Mouse (Mus musculus): ENCODE results near the gene Pfkfb4. TPM values are rescaled to one million over a fixed set of nuclear protein-coding genes. Genes with fewer than 3 reads are reported as not detected.

Gene Pfkfb4
- total RNA-seq (2021), result 10 to 100 TPM in 1 of 2 experiments, 1 to 10 TPM in 1; 4.8 to 13.2 TPM
- long read RNA-seq, experiment 1, partial matches to known transcripts, result 0 of 5 reads
- long read RNA-seq, experiment 1, other reads (novel, unspliced or antisense), result 3 of 5 reads
- long read RNA-seq, experiment 2, partial matches to known transcripts, result 0 of 2 reads
- long read RNA-seq, experiment 2, other reads (novel, unspliced or antisense), result 1 of 2 reads

DNA sequence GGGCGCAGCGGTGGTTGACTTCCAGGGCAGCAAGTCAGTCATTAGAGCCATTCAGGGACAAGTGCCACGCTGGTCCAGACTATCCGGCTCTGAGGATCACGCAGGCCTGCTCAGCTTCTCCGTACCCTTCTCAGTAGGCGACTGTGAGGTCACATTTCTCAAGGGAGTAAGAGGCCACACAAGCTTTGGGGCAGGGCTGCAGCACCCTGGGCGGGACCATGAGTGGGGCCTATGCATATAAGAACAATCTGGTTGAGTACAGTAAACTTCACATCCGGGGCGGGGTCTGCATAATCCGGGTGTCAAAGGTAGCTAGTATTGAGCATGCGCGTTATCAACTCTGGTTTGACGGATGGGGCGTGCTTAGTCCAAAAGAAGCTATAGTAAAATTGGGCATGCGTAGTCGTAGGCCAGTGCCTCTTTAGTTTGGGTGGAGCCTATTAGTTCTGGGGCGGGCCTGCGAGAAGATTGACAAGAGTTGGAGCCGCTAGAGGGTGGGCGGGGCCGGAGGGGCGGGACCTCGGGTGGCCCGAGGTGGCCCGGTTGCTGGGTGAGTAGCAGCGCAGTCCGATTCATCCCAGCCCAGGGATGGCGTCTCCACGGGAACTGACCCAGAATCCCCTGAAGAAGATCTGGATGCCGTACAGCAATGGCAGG is at the start of gene Pfkfb4:
Gene Pfkfb4, plus strand, starts transcription at position 351 of the 657 bp plus-strand sequence.
- peak; percentile 95 to 96 for DNase-seq

DNA sequence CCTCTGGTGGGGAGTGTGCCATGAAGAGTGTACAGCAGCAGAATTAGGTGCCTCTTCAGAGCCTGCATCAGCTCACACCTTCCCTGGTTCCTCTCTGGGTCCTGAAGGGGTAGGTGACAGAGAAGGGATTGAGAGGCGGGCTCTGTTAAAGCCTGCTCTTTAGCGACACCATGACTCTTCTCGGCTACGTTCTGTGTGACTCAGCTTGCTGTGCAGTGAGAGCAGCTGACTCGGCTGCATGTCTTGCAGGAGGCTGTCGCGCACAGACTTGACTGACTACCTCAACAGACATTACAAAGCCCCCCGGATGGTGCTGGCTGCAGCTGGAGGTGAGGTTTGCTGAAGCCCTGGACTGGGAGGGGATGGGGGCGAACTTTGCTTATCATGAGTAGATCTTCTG is 46.5 kb upstream of the Pfkfb4 start:
- DNase-seq, result no peak

DNA sequence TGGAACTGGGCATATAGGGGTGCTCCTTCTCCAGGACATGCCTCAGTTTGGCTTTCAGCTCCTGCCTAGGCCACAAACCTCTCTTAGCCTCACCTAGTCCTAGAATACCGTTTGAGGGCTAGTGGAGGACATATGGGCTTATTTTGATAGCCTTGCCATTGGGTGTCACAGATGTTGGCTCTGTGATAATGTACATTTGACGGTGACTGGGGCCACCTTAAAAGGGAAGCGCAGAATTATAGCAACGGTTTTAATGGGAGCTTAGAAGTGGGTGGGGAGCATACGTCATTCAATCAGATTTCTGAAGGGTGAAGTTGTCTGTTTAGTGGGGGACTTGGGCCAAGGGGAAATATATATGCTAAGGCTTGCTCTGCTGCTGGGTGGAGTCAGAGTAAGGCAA is 46.0 kb upstream of the Pfkfb4 start:
- DNase-seq, result no peak

DNA sequence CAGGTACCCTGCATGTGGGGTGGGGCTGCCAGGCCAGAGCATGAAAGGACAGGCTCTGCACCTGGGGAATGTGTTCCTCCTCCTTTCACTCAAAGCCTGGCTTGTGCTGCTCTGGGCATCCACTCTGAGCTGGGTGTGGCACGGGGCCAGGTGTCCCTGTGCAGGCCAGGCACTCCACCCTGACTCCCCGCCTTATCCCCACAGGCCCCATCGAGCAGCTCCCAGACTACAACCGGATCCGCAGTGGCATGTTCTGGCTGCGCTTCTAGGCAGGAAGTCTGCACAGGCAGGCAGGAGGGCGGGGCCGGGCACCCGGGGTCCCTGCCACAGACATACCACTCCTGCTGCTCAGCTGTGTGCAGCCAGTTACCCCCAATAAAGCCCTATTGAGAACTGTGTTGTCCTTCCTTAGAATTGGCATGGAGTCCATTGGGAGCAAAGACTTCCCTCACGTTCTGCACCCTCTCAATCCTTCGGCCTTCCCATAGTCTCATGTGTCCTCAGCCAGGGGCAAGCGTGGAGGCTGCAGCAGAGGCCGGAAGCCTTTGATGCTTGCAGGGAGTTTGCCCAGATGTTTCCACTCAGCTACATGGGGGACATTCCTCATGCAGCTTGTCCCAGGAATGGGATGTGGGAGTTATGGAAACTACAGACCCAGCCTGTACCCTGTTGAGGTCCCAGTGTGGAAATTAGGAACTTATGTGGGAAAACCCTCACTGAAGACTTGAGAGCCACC is 42.2 kb upstream of the Pfkfb4 start:
- no peak for DNase-seq

DNA sequence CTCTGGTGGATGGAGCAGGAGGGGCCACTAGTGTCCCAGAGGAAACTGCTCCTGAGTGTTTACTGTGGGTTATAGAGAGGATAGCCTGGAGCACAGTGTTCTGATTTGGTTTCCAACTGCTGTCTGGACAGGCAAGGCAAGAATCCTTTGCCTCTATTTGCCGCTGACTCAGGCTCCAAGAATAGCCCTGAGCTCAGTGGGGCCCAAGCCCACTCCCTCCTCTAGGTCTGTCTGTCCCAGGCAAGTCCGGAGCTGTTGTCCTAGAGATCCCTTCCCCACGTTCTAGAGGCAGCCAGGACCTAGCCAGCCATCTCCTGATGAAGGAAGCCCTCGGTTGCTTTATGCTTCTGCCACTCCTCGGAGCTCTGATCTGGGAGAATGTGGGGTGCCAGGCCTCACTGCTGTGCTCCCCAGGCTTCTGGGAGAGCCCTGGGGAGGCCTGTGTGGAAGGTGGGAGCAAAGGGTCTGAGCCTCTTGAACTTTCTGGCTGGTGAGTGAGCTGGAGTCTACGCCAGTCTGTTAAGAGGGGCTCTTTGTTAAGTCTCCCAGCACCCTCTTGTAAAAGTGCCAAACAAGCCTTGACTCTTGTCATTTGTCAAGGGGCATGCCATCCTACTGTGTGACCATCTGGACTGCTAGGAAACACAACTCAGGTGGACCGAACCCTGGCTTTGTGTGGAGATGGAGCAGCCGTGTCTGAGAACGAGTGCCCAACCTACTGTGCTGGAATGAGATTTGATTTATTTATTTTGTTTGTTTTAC is 41.4 kb upstream of the Pfkfb4 start:
- no peak for DNase-seq

DNA sequence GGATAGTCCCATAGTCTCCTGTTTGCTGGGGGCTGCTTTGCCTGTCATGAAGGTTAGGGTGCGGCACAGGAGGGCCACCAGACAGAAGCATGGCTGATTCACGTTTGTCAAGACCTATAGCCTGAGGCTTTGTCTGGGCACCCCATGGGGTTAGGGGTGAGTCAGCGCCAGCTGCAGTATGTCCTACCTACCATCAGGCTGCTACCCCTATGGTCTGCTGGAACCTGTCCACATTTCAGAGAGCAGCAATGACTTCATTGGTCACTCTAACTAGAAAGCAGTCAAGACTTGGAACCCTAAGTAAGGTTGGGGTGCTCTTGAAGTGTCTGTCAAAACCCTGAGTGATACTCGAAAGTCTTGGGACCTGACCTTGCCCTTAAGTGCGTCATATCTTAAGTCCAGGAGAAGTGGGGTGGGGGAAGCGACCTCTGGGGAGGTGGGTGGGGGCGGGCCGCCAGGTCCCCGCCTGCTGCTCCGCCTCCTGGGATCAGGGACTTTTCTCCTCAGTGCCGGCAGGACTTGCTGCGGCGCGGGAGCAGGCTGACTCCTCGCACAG is 38.4 kb upstream of the Pfkfb4 start, which contains the start of gene Col7a1:
Gene Col7a1, plus strand, starts transcription at position 506 of the 556 bp plus-strand sequence.
- no peak for DNase-seq

DNA sequence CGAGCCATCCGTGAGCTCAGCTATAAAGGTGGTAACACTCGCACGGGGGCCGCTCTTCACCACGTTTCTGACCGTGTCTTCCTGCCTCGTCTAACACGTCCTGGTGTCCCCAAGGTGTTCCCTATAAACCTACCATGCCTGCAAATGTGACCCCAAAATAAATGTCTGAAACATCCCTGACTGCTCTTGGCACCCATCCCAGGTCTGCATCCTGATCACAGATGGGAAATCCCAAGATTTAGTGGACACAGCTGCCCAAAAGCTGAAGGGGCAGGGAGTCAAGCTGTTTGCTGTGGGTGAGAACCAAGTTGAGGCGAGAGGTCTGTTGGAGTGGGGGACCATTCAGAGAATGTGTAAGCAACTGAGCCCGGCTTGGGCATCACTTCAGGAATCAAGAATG is 36.3 kb upstream of the Pfkfb4 start:
- no peak for DNase-seq

DNA sequence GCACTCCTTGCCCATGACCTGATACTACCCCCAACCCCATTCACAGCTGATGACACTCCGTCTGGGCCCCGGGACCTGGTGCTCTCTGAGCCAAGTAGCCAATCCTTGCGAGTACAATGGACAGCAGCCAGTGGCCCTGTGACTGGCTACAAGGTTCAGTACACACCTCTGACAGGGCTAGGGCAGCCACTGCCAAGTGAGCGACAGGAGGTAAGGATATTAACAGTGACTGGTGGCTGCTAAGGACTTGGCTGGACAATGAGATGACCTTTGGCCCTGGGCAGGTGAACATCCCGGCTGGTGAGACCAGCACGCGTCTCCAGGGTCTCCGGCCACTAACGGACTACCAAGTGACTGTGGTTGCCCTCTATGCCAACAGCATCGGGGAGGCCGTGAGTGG is 35.7 kb upstream of the Pfkfb4 start:
- DNase-seq, result no peak

DNA sequence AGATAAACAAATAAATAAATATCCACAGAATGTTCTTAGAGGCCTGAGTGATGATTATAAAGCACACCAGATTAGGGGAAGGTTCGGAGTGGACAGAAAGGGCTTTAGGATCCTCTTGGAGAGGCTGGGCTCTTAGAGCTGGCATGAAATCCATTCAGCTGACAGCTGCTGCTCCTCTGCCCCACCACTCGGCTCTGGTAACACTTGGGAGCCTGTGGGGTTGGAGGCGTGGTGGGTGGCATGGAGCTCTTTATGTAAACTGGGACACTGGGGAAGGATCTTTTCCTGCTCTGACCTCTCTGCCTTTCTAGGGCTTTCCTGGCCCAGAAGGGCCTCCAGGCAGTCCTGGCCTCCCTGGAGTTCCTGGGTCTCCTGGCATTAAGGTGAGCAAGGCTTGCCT is 28.0 kb upstream of the Pfkfb4 start:
- no peak for DNase-seq

DNA sequence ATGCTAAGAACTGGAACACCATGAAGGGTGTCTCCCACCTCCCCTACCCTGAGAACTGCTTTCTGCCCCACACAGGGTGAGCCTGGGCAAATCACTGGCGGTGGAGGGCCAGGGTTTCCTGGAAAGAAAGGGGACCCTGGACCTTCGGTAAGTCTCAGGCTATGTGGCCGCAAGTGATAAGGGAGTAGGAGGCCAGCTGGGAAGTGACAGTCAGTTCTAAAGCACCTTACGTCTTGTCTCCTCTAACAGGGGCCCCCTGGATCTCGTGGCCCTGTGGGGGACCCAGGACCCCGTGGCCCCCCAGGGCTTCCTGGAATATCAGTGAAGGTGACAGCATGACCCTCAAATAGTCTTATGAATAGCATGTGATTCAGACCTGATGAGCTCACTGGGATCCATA is 27.2 kb upstream of the Pfkfb4 start:
- no peak for DNase-seq

DNA sequence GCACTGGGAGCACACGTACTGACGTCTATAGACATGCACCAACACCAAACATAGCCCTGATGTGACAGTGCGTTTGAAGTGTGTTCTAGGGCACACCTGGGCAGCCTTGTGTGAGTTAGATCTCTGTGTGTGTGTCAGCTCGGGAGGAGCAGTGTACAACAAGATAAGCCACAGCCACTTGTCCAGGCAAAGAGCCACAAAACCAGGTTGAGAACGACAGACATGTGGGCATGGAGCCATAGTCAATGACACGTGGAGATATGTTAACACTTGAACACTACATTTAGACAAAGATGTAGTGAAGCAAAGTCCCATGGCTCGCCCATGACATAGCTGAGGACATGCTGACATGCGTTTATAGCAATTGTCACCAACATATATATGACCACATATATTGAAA is 21.0 kb upstream of the Pfkfb4 start:
- no peak for DNase-seq

DNA sequence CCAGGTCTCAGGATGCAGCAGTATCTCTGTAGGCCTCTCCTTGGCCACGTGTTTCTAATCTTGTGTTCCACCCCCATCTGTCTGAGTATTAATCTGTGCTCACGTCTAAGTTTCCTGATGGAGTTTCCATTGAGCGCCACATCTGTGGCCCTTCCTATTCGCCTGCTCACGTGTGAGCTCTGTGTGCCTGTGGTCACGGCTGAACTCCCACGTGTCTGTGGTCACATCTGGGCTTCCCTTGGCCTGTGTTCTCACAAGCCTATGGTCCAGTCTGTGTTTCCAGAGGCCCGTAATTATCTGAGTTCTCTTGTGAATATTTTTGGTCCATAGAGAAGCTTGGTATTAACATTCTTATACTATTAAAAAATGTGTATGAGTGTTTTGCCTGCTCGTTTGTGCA is 15.1 kb upstream of the Pfkfb4 start:
- no peak for DNase-seq

DNA sequence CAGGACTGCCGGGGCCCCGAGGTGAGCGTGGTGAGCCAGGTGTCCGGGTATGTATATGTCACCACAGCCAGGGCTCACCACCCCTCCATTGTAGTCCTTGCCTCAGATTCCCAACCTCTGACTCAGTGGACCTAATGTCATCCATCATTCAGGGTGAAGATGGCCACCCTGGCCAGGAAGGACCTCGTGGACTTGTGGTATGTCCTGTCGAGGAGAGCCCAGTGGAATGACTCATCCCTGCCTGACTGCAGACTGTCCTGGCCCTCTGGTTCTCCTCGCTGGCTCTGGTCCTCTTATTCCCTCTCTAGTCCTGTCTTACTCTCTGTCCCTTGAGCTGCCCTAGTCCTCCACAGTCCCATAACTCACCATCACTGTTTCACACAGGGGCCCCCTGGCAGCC is 13.6 kb upstream of the Pfkfb4 start:
- peak; percentile 37 to 42 for DNase-seq

DNA sequence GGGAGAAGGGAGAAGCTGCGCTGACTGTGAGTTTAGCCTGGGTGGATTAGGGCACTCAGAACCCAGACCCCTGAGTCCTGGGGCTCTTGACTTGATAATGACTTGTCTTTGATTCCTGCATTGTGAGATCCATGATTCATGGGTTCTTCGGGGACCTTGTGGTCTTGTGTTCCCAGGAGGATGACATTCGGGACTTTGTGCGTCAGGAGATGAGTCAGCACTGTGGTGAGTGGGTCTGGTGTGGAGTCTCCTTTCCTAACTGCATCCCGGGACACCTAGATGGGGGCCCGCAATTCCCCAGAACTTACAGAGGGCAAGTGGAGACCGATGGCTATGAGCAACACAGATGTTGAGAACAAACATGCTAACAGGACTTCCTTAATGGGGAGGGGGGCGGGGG is 9.1 kb upstream of the Pfkfb4 start:
- peak; percentile 74 to 81 for DNase-seq

DNA sequence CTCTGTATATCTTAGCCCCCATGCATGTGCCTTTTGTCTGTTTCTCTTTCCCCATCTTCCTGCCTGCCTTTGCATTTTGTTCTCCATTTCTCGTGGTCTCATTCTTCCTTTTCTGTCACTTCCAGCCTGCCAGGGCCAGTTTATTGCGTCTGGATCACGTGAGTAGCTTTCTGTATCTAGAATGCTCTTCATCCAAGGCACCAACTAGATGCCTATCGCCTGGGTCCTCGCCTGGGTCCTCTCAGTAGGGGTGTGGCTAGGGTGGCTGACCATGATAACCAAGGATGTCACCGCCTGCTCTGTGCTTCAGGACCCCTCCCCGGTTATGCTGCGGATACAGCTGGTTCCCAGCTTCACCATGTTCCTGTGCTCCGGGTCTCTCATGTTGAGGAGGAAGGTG is 8.4 kb upstream of the Pfkfb4 start:
- DNase-seq, result no peak

DNA sequence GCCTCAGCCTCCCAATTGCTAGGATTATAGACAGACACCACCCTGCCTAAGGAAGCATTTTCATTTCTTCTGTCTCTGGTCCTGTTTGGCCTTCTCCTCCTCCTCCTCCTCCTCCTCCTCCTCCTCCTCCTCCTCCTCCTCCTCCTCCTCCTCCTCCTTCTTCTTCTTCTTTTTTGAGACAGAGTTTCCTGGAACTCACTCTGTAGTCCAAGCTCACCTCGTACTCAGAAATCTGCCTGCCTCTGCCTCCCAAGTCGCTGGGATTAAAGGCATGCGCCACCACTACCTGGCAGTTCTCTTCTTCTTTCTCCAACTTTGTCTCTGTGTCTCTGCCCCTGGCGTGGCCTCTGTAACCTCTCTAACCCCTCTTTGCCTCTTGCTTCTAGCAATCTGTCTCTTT is 5.9 kb upstream of the Pfkfb4 start, which contains the start of gene Ucn2:
Gene Ucn2, plus strand, starts transcription at position 301 of the 400 bp plus-strand sequence.
- no peak for DNase-seq

DNA sequence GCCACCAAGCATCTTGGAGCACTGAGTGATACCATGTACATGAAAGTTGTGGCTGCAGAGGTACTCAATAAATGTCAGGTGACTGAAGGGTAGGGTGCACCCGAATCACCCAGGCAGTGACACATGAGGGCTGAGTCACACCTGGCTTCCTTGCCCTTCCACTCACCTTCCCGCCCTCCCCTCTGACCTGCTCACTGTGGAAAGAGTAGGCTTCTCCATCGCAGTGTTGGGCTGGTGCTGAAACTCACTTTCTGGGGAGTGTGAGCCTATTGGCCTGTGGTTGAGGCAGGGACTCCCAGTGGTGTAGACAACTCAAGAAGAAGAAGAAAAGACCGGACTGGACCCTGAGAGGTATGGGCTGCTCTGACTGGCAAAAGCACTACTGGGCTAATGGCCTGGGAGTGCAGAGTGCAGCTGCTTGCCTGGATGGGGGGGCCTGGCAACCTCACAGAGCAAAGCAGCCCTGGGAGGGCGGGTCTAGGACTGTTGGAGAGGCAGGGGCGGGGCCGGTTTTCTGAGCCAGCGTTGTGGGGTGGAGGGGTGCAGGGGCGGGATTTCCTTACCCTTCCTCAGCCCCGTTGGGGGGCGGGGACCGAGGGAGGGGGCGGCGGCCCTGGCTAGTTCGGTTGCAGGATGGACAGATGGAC is 3.8 kb upstream of the Pfkfb4 start:
- peak; percentile 29 to 58 for DNase-seq

DNA sequence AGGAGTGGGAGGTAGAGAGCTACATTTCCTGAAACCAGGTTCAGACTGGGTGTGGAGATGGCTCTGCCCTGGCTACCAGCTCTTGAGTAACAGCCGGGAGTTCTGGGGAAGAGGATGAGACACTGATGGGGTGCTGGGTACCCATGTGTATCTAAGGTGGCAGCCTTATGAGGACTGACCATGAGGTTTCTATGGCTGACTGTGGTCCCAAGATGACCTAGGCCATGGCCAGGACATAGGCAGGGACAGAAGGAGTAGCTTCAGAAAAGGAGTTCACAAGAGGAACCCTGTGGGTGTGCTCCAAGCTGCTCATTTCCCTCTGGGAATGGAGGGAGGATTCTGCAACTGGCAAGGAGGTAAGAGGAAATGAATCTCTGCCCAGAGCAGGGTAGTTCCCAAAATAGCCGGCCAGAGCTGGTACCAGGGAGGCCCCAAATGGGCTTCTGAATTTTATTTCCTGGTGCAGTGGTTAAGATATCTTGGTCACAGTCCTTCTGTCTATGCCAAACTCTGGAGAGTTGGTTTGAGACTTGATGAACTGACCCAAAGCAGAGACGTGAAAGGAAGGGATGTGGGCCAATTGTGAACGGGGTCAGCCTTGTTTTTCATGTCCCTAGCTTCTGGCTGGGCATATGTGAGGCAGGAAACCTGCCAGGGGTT is 1.6 kb upstream of the Pfkfb4 start:
- DNase-seq, result no peak

DNA sequence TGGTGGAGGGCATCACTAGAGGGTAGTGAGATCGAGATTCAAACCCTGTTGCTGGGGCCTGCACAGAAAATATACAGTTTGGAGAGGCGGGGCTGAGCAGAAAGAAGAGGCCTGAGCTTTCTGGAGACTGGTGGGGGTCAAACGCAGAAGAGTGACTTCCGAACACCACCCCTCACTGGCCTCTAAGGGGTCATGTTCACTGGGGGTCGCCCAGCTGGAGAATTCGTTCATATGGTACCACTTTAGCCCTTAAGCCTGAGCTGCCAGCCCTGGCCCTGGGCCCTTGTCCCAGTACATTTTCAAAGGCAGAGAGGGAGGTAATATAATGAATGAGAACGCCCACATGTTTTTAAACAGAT is 1.1 kb upstream of the Pfkfb4 start:
- no peak for DNase-seq

DNA sequence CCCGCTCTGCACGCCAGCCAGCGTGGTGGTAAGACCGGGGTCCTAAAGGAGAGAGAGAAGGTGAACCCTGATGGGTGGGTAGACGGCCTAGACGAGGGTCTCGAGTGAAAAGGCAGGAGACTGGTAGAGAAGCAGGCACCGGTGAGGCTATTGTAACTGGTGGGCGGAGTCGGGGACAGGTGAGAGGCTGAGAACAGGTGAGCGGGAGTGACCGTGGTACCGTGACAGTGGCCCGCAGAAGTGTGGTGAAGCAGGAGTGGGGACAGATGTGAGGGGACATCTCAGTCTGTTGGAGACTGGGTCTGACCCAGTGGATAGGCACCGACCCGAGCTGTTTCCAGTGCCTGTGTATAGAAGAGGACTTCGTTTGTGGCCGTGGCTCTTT is 499 bp downstream of the Pfkfb4 start:
- no peak for DNase-seq

DNA sequence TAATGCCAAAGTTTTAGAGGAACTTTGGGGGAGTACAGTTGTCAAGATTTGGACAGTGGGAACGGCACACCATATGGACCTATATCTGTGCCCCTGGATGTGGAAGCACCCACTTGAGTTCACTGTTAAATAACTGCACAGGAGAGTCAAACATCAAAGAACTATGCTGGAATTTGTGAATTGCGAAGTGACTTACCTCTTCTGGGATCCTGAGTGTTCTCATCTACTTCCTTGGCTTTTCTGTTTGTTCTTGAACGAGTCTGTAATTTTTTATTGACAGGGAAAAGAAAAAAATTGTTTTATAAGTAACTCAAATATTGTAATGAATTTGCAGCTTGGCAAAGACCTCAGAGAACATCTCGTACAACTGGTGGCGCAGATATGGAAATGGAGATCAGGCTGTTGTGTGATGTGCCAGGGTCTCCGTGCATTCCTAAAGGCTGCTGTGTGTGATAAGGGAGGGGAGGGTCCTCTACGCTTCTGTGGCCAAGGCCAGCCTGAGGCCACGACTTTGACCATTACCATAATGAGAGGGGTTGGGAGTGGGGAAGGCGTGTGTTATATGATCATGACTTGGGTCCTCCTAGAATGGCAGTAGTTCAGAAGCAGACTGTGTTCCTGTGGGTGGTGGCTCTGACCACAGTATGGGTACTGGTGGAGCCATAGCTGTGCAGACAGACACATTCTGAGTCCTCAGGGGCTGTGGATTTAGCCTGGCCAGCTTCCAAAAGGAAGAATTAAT is 1.2 kb downstream of the Pfkfb4 start:
- no peak for DNase-seq

All from adrenal gland, postnatal 36 days (tissue).